Mouse (Mus musculus): ENCODE data around the gene Gfra4.

DNA sequence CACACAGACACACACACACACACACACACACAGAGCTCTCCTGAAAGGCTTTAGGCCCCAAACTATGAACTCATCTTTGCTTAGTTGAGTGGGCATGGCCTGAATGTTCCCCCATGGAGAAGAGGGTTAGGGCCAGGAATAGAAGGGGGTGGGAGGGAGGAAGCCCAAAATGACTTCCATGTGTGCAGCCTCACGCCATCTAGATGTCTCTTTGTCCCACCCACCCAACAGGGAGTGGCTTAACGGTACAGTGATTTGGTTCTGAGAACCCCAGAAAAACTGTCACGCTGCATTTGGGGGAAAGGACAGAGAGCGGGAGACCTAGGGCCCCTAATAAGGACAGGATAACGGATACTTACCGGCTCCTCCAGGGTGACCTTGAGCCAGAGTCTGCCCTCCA lies 17.9 kb upstream of the Gfra4 start:
- TF ChIP-seq POLR2A (IDR thresholded peaks at IDR 0.05; ENCODE audit: insufficient read depth, low read depth, low read length) = no peak
- no peak for TF ChIP-seq CTCF (IDR thresholded peaks at IDR 0.05)

Measured in heart, adult 2 months (tissue).